Mouse (Mus musculus): ENCODE data around the gene Pcsk4.

Gene Pcsk4

GRCm38 (mm10) chr10:80329273-80330081 lies at the start of gene Pcsk4, which contains the start of gene Reep6:
Pcsk4 (minus strand) TSS chr10:80329498.
Reep6 (plus strand) TSS chr10:80329953.
- peak; percentile 77 for DNase-seq

DNA sequence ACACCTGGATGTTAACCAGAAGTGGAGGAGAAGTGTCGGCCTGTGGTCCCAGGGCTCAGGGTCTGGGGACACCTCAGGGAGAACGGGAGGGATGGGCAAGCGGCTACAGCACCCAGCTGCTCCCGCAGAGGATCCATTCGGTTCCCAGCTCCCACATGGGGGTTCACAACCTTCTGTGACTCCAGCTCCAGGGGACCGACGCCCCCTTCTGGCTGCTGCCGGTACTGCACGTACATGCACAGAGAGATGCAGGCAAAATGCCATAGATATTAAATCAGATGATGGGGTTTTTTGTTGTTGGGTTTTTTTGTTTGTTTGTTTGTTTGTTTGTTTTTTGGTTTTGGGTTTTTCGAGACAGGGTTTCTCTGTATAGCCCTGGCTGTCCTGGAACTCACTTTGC lies 48.4 kb upstream of the Pcsk4 start:
- DNase-seq, result peak; percentile 50

DNA sequence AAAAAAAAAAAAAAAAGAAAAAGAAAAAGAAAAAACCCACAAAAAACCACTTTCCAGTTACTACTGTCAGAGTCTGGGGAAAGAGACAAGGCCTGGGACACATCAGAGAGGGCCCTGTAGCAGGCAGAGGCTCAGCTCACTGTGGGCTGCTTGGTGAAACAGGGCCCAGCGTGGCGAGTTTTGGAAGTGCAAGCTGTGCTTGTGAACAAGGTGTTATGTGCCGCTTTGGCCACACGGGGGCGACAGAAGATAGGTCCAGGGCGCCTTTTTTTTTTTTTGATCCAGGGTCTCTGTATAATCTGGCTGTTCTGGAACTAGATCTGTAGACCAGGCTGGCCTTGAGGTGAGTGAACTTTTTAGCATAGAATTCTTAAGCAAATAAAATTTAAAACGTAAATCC lies 46.9 kb upstream of the Pcsk4 start:
- DNase-seq, result peak; percentile 95

- peak; percentile 82 for DNase-seq
These were observed 44.8 kb upstream of the Pcsk4 start for GRCm38 (mm10) chr10:80374063-80374462.

GRCm38 (mm10) chr10:80372706-80373105 lies 43.4 kb upstream of the Pcsk4 start:
- DNase-seq, result no peak

GRCm38 (mm10) chr10:80371983-80372382 lies 42.7 kb upstream of the Pcsk4 start:
- DNase-seq, result no peak

DNA sequence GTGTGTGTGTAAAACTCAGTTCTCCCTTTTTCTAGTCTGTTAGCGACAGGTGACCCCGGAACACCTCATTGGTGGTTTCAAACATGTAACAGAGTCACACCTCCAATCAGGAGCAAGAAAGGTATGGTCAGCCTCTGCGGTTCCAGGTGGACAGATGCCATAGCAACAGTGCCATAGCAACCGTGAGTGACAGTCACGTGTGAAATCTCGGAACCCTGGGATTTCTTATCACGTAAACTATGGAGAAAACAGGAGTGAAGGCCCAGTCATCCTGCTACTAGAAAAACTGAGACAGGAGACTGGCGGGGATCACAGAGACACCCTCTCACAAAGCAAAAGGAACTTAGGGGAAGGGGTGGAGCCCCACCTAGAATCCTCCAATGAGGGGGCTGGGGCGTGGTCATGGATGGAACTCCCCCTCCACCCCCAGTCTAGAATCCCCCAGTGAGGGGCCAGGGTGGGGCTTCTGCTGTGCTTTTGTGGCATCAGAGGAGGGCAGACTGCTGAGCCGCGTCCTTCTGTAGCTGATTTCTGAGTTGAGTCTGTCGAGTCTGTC lies 42.2 kb upstream of the Pcsk4 start:
- peak; percentile 87 for DNase-seq

- DNase-seq, result peak; percentile 63
These were observed 40.9 kb upstream of the Pcsk4 start for GRCm38 (mm10) chr10:80369995-80370747.

- no peak for DNase-seq
These were observed 39.1 kb upstream of the Pcsk4 start for GRCm38 (mm10) chr10:80368392-80368791.

DNA sequence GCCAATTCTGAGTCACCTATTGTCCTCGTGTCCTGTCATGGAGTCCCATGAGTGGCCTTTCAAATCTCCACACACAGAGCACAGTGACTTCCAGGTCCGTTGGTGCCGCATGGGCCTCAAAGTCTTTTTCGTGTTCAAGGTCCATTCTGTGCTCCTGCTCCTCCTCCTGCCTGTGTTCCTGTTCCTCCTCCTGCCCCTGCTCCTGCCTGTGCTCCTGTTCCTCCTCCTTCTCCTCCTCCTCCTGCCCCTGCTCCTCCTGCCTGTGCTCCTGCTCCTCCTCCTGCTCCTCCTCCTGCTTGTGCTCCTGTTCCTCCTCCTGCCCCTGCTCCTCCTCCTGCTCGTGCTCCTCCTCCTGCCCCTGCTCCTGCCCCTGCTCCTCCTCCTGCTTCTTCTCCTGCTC lies 38.7 kb upstream of the Pcsk4 start:
- no peak for DNase-seq

- no peak for DNase-seq
These were observed 36.4 kb upstream of the Pcsk4 start for GRCm38 (mm10) chr10:80365736-80366135.

DNA sequence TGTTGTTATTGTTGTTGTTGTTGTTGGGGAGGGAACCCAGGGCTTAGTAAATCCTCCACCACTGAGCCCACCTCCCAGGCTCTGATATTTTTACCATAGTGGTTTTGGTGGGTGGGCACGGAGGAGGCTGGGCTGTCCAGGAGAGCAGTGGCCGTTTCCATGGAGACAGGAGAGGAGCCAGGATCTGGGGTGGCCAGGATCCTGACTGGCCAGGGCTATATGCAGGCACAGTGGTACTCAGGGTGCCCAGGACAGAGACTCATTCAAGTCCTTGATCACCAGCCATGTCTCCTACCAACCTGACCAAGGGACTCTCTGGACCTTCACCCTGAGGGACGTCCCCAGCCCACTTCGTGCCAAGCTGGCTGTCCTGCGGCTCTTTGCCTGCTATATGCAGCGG lies 34.4 kb upstream of the Pcsk4 start:
- no peak for DNase-seq

- DNase-seq, result no peak
These were observed 28.8 kb upstream of the Pcsk4 start for GRCm38 (mm10) chr10:80357994-80358639.

- no peak for DNase-seq
These were observed 28.0 kb upstream of the Pcsk4 start for GRCm38 (mm10) chr10:80357336-80357735.

DNA sequence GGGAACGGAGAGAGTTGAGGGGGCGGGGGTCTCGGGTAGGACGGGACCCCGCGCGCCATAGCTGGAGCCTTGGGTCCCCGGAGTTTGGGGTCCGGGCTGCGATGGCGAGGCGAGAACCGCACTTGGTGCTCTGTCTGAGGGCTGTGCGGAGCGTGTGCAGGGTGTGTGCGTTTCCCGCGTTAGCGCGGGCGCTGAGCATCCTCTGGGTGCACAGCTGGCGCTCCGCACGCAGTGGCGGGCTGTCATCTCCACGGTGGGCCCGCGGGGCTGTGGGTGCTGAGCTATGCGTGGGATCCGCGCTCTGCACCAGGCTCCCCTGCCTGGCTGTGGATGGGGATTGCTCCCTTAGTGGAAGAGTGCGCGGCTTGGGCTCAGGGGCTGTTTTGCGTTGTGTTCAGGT lies 27.4 kb upstream of the Pcsk4 start:
- DNase-seq, result no peak

DNA sequence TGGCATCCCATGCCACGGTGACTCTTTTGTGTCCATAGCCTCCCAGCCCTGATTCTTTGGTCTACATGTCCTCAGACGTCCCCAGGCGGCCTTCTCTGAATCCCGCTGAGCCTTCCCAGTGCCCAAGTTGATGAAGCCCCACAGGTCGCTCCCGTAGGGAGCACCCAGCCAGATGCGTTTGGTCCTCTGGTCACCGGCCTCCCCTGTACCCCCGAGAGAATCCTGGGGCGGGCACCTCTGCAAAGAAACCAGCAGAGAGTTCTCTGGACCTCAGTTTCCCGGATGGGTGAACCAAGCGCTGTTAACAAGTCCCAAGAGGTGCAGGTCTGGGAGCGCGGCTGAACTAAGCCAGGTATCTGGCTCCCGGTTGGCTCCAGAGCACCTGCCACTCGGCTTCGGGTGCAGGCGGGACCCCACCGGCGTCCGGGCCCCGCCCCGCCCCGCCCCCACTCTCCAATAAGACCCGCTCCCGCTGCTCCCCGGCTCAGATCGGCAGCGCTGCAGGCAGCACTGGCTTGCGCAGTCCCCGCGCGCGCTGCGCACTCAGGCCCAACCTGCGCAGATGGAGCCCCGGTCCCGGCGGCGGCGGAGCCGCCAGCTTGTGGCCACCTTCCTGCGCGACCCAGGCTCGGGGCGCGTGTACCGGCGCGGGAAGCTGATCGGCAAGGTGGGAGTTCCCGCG lies 26.8 kb upstream of the Pcsk4 start, which contains the start of gene Plk5:
Gene Plk5, plus strand, starts transcription at position 459 of the 682 bp plus-strand sequence.
- DNase-seq, result no peak

DNA sequence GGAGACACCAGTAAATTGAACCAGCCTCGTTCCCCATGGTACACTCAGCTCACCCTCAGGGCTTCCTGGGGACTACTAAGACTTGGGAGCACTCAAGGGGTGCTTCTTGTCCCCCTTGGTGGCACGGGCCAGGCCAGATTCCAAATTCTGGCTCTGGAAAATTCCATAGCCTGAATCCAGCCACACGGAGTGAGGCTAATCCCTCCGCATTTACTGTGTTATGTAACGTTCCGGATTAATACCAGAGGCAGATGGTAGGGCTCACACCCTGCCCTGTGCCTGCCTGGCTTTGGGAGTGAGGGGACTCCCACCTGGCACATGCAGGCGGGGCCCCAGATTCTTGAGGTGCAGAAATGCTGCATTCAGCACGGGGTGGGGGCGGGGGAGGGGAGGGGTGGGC lies 26.1 kb upstream of the Pcsk4 start:
- DNase-seq, result no peak

- DNase-seq, result no peak
These were observed 23.4 kb upstream of the Pcsk4 start for GRCm38 (mm10) chr10:80352727-80353126.

- no peak for DNase-seq
These were observed 22.6 kb upstream of the Pcsk4 start for GRCm38 (mm10) chr10:80351896-80352295.

GRCm38 (mm10) chr10:80350292-80350691 lies 21.0 kb upstream of the Pcsk4 start:
- DNase-seq, result peak; percentile 88

- DNase-seq, result no peak
These were observed 19.7 kb upstream of the Pcsk4 start for GRCm38 (mm10) chr10:80348981-80349380.

GRCm38 (mm10) chr10:80348244-80348781 lies 19.0 kb upstream of the Pcsk4 start, which contains the start of gene Adamtsl5:
Adamtsl5 (minus strand) TSS chr10:80348412.
- DNase-seq, result peak; percentile 77

Measured in thymus, postnatal 14 days (tissue).